Mouse (Mus musculus): ENCODE measurements around the gene L2hgdh.
"Not testable (repeated sequence)": the region's sequence is repeated elsewhere in the genome, so short reads cannot be mapped to it uniquely, and the experiment has no call there.

DNA sequence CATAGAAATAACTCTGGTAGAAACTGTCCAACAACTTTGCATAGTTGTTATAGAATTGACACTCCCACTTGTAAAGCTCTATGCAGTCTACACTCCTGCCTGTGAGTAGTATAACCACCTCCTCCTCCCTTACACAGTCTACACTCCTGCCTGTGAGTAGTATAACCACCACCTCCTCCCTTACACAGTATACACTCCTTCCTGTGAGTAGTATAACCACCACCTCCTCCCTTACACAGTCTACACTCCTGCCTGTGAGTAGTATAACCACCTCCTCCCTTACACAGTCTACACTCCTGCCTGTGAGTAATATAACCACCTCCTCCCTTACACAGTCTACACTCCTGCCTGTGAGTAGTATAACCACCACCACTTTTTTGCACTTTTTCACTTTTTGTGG lies 70.7 kb downstream of the L2hgdh start:
- not testable (repeated sequence) for TF ChIP-seq CTCF, EP300 (IDR thresholded peaks at IDR 0.05)

Measured in lung, postnatal 0 days (tissue).